Mouse (Mus musculus): ENCODE results near the gene Cfap74. TPM values are rescaled to one million over a fixed set of nuclear protein-coding genes. Genes with fewer than 3 reads are reported as not detected.

Cfap74 gene
- polyA plus RNA-seq, 1 experiment from 2014 or later: 5.1 TPM

- no peak for DNase-seq (ENCODE audit: low spot score)
- no peak overlapping the region for H3K27ac ChIP-seq (replicated peaks; ENCODE audit: low read depth, low read length)
- no peaks in the 10 kb centered on the region for H3K9me3 ChIP-seq (ENCODE audit: control insufficient read depth, low read length)
- 71% methylated on average over 3 of the region's 3 CpGs for WGBS
- no peaks in the 10 kb centered on the region for H3K36me3 ChIP-seq (ENCODE audit: control insufficient read depth, insufficient read depth, low read length)
- no peaks in the 10 kb centered on the region for H3K4me1 ChIP-seq (ENCODE audit: control insufficient read depth, insufficient read depth, low read length)
- no peak overlapping the region for H3K4me2 ChIP-seq (ENCODE audit: low read depth, severe bottlenecking)
- no peak overlapping the region for H3K9ac ChIP-seq (ENCODE audit: low read length)
- no peaks in the 10 kb centered on the region for H3K27me3 ChIP-seq (ENCODE audit: control insufficient read depth, insufficient read depth, low read length)
- no peak overlapping the region for H3K4me3 ChIP-seq (ENCODE audit: low read depth, low read length)
- no peak for ATAC-seq (ENCODE audit: insufficient number of reproducible peaks, low FRiP score, low TSS enrichment, low read depth)
Observed at GRCm38 (mm10) chr4:155442808-155443207, 33.8 kb downstream of the Cfap74 start.

GRCm38 (mm10) chr4:155451597-155451996, 42.6 kb downstream of the Cfap74 start:
- H3K9me3 ChIP-seq (ENCODE audit: control insufficient read depth, low read length): no peaks in the 10 kb centered on the region
- H3K27me3 ChIP-seq (ENCODE audit: control insufficient read depth, insufficient read depth, low read length): no peaks in the 10 kb centered on the region
- H3K4me3 ChIP-seq (ENCODE audit: low read depth, low read length): no peak overlapping the region
- no peaks in the 10 kb centered on the region for H3K36me3 ChIP-seq (ENCODE audit: control insufficient read depth, insufficient read depth, low read length)
- no peaks in the 10 kb centered on the region for H3K4me1 ChIP-seq (ENCODE audit: control insufficient read depth, insufficient read depth, low read length)
- H3K27ac ChIP-seq (replicated peaks; ENCODE audit: low read depth, low read length): no peak overlapping the region
- no peak overlapping the region for H3K9ac ChIP-seq (ENCODE audit: low read length)
- DNase-seq (ENCODE audit: low spot score): peak; percentile 46
- 32% methylated on average over 10 of the region's 10 CpGs for WGBS
- 0 out of 2 replicates have a peak, but pooled peaks have one; percentile 39 for ATAC-seq (ENCODE audit: insufficient number of reproducible peaks, low FRiP score, low TSS enrichment, low read depth)
- no peak overlapping the region for H3K4me2 ChIP-seq (ENCODE audit: low read depth, severe bottlenecking)

- Histone ChIP-seq H3K9ac (ENCODE audit: low read length) (no peak overlapping the region), H3K9me3 (ENCODE audit: control insufficient read depth, low read length) (no peaks in the 10 kb centered on the region), H3K27me3 (ENCODE audit: control insufficient read depth, insufficient read depth, low read length) (no peaks in the 10 kb centered on the region), H3K4me1 (ENCODE audit: control insufficient read depth, insufficient read depth, low read length) (no peaks in the 10 kb centered on the region), H3K4me3 (ENCODE audit: low read depth, low read length) (no peak overlapping the region), H3K27ac (replicated peaks; ENCODE audit: low read depth, low read length) (no peak overlapping the region), H3K4me2 (ENCODE audit: low read depth, severe bottlenecking) (no peak overlapping the region), H3K36me3 (ENCODE audit: control insufficient read depth, insufficient read depth, low read length) (no peaks in the 10 kb centered on the region)
- ATAC-seq (ENCODE audit: insufficient number of reproducible peaks, low FRiP score, low TSS enrichment, low read depth) (no peak), DNase-seq (ENCODE audit: low spot score) (no peak)
- 81% methylated on average over 5 of the region's 5 CpGs for WGBS
Observed at GRCm38 (mm10) chr4:155458575-155458974, 49.6 kb downstream of the Cfap74 start.

GRCm38 (mm10) chr4:155463050-155463449, 54.1 kb downstream of the Cfap74 start:
- DNase-seq (ENCODE audit: low spot score) (no peak), ATAC-seq (ENCODE audit: insufficient number of reproducible peaks, low FRiP score, low TSS enrichment, low read depth) (no peak)
- Histone ChIP-seq H3K9me3 (ENCODE audit: control insufficient read depth, low read length) (no peaks in the 10 kb centered on the region), H3K9ac (ENCODE audit: low read length) (no peak overlapping the region), H3K4me1 (ENCODE audit: control insufficient read depth, insufficient read depth, low read length) (no peaks in the 10 kb centered on the region), H3K4me3 (ENCODE audit: low read depth, low read length) (no peak overlapping the region), H3K27me3 (ENCODE audit: control insufficient read depth, insufficient read depth, low read length) (no peaks in the 10 kb centered on the region), H3K4me2 (ENCODE audit: low read depth, severe bottlenecking) (no peak overlapping the region), H3K27ac (replicated peaks; ENCODE audit: low read depth, low read length) (no peak overlapping the region), H3K36me3 (ENCODE audit: control insufficient read depth, insufficient read depth, low read length) (no peaks in the 10 kb centered on the region)
- WGBS: 79% methylated on average over 13 of the region's 13 CpGs

GRCm38 (mm10) chr4:155463611-155464010, 54.6 kb downstream of the Cfap74 start:
- Histone ChIP-seq H3K9ac (ENCODE audit: low read length) (no peak overlapping the region), H3K4me2 (ENCODE audit: low read depth, severe bottlenecking) (no peak overlapping the region), H3K9me3 (ENCODE audit: control insufficient read depth, low read length) (no peaks in the 10 kb centered on the region), H3K27ac (replicated peaks; ENCODE audit: low read depth, low read length) (no peak overlapping the region), H3K36me3 (ENCODE audit: control insufficient read depth, insufficient read depth, low read length) (no peaks in the 10 kb centered on the region), H3K4me1 (ENCODE audit: control insufficient read depth, insufficient read depth, low read length) (no peaks in the 10 kb centered on the region), H3K4me3 (ENCODE audit: low read depth, low read length) (no peak overlapping the region), H3K27me3 (ENCODE audit: control insufficient read depth, insufficient read depth, low read length) (no peaks in the 10 kb centered on the region)
- ATAC-seq (ENCODE audit: insufficient number of reproducible peaks, low FRiP score, low TSS enrichment, low read depth): no peak
- DNase-seq (ENCODE audit: low spot score): no peak
- WGBS: 92% methylated on average over 6 of the region's 6 CpGs

GRCm38 (mm10) chr4:155464061-155464460, 55.1 kb downstream of the Cfap74 start:
- ATAC-seq (ENCODE audit: insufficient number of reproducible peaks, low FRiP score, low TSS enrichment, low read depth) (no peak), DNase-seq (ENCODE audit: low spot score) (no peak)
- H3K9me3 ChIP-seq (ENCODE audit: control insufficient read depth, low read length): no peaks in the 10 kb centered on the region
- H3K4me3 ChIP-seq (ENCODE audit: low read depth, low read length): no peak overlapping the region
- no peak overlapping the region for H3K4me2 ChIP-seq (ENCODE audit: low read depth, severe bottlenecking)
- 95% methylated on average over 4 of the region's 4 CpGs for WGBS
- no peaks in the 10 kb centered on the region for H3K4me1 ChIP-seq (ENCODE audit: control insufficient read depth, insufficient read depth, low read length)
- H3K27me3 ChIP-seq (ENCODE audit: control insufficient read depth, insufficient read depth, low read length): no peaks in the 10 kb centered on the region
- H3K9ac ChIP-seq (ENCODE audit: low read length): no peak overlapping the region
- no peaks in the 10 kb centered on the region for H3K36me3 ChIP-seq (ENCODE audit: control insufficient read depth, insufficient read depth, low read length)
- H3K27ac ChIP-seq (replicated peaks; ENCODE audit: low read depth, low read length): no peak overlapping the region

GRCm38 (mm10) chr4:155465607-155466006, 56.6 kb downstream of the Cfap74 start:
- Histone ChIP-seq H3K4me3 (ENCODE audit: low read depth, low read length) (no peak overlapping the region), H3K4me1 (ENCODE audit: control insufficient read depth, insufficient read depth, low read length) (no peaks in the 10 kb centered on the region), H3K4me2 (ENCODE audit: low read depth, severe bottlenecking) (no peak overlapping the region), H3K9me3 (ENCODE audit: control insufficient read depth, low read length) (no peaks in the 10 kb centered on the region), H3K27me3 (ENCODE audit: control insufficient read depth, insufficient read depth, low read length) (peaks cover 8% of the 10 kb centered on the region), H3K9ac (ENCODE audit: low read length) (no peak overlapping the region), H3K36me3 (ENCODE audit: control insufficient read depth, insufficient read depth, low read length) (no peaks in the 10 kb centered on the region), H3K27ac (replicated peaks; ENCODE audit: low read depth, low read length) (no peak overlapping the region)
- 87% methylated on average over 6 of the region's 6 CpGs for WGBS
- ATAC-seq (ENCODE audit: insufficient number of reproducible peaks, low FRiP score, low TSS enrichment, low read depth): no peak
- DNase-seq (ENCODE audit: low spot score): no peak

- Histone ChIP-seq H3K4me3 (ENCODE audit: low read depth, low read length) (no peak overlapping the region), H3K4me2 (ENCODE audit: low read depth, severe bottlenecking) (no peak overlapping the region), H3K36me3 (ENCODE audit: control insufficient read depth, insufficient read depth, low read length) (no peaks in the 10 kb centered on the region), H3K9ac (ENCODE audit: low read length) (no peak overlapping the region), H3K27me3 (ENCODE audit: control insufficient read depth, insufficient read depth, low read length) (peaks cover 8% of the 10 kb centered on the region), H3K9me3 (ENCODE audit: control insufficient read depth, low read length) (no peaks in the 10 kb centered on the region), H3K27ac (replicated peaks; ENCODE audit: low read depth, low read length) (no peak overlapping the region), H3K4me1 (ENCODE audit: control insufficient read depth, insufficient read depth, low read length) (no peaks in the 10 kb centered on the region)
- no peak for DNase-seq (ENCODE audit: low spot score)
- ATAC-seq (ENCODE audit: insufficient number of reproducible peaks, low FRiP score, low TSS enrichment, low read depth): no peak
- WGBS: 80% methylated on average over 5 of the region's 5 CpGs
Observed at GRCm38 (mm10) chr4:155466080-155466479, 57.1 kb downstream of the Cfap74 start.

GRCm38 (mm10) chr4:155467237-155468010, 58.4 kb downstream of the Cfap74 start:
- no peaks in the 10 kb centered on the region for H3K4me1 ChIP-seq (ENCODE audit: control insufficient read depth, insufficient read depth, low read length)
- H3K4me2 ChIP-seq (ENCODE audit: low read depth, severe bottlenecking): no peak overlapping the region
- WGBS: 81% methylated on average over 13 of the region's 13 CpGs
- no peak overlapping the region for H3K27ac ChIP-seq (replicated peaks; ENCODE audit: low read depth, low read length)
- H3K4me3 ChIP-seq (ENCODE audit: low read depth, low read length): no peak overlapping the region
- H3K27me3 ChIP-seq (ENCODE audit: control insufficient read depth, insufficient read depth, low read length): peaks cover 8% of the 10 kb centered on the region
- DNase-seq (ENCODE audit: low spot score) (no peak), ATAC-seq (ENCODE audit: insufficient number of reproducible peaks, low FRiP score, low TSS enrichment, low read depth) (no peak)
- H3K9ac ChIP-seq (ENCODE audit: low read length): no peak overlapping the region
- no peaks in the 10 kb centered on the region for H3K36me3 ChIP-seq (ENCODE audit: control insufficient read depth, insufficient read depth, low read length)
- no peaks in the 10 kb centered on the region for H3K9me3 ChIP-seq (ENCODE audit: control insufficient read depth, low read length)

All from limb, embryonic 11.5 days (tissue).